ENCODE assay signal across 25 mouse cellular contexts in genomic region chr7:88395745-88396144, GRCm38 (mm10). TPM values are rescaled to one million over a fixed set of nuclear protein-coding genes. Genes with fewer than 3 reads are reported as not detected.
DNase-seq lines count a peak whose midpoint lies in the region; ATAC-seq and TF ChIP-seq lines count a peak whose summit lies in the region.
"Had no signal": no experiment of that assay in that cellular context is flagged by ENCODE, and none has a peak within 500 bp of the region (broad histone marks: within the 10 kb centered on the region; RNA-seq: fewer than 3 reads in every experiment).

No protein-coding gene starts in this region.

- ATAC-seq in hindbrain, postnatal 0 days = no peak
- ATAC-seq: activated CD4-positive, CD25-positive, alpha-beta regulatory T cell, adult 4 months; forebrain, embryonic 14.5 days; intestine, postnatal 0 days; midbrain, embryonic 13.5 days had no signal

- H3K36me3 ChIP-seq in embryonic facial prominence, embryonic 10.5 days (replicated peaks) = no peaks in the 10 kb centered on the region
- no peaks in the 10 kb centered on the region for H3K36me3 ChIP-seq in hindbrain, postnatal 0 days (ENCODE audit: insufficient read depth, low read length)
- H3K36me3 ChIP-seq: embryonic facial prominence, embryonic 15.5 days; G1E; heart, embryonic 13.5 days; midbrain, embryonic 13.5 days had no signal

- WGBS in embryonic facial prominence, embryonic 10.5 days = 33% methylated on average over 2 of the region's 2 CpGs
- WGBS in hindbrain, postnatal 0 days = 49% methylated on average over 2 of the region's 2 CpGs

- H3K4me3 ChIP-seq in embryonic facial prominence, embryonic 10.5 days = no peak overlapping the region
- no peak overlapping the region for H3K4me3 ChIP-seq in hindbrain, postnatal 0 days (ENCODE audit: low read length)
- H3K4me3 ChIP-seq: embryonic facial prominence, embryonic 15.5 days; gastrocnemius, adult 2 months; heart, embryonic 13.5 days; layer of hippocampus, adult 2 months; midbrain, embryonic 13.5 days had no signal

- no peaks in the 10 kb centered on the region for H3K9me3 ChIP-seq in embryonic facial prominence, embryonic 10.5 days
- H3K9me3 ChIP-seq in hindbrain, postnatal 0 days (ENCODE audit: low read length) = no peaks in the 10 kb centered on the region
- H3K9me3 ChIP-seq: embryonic facial prominence, embryonic 15.5 days; G1E; heart, embryonic 13.5 days; midbrain, embryonic 13.5 days had no signal

- no peak for TF ChIP-seq CTCF in brain, embryonic 14.5 days (IDR thresholded peaks at IDR 0.05; ENCODE audit: borderline replicate concordance, extremely low read depth, insufficient read depth, insufficient read length)
- no peak for TF ChIP-seq CTCF in hindbrain, postnatal 0 days (IDR thresholded peaks at IDR 0.05; ENCODE audit: low read depth)

- no peak overlapping the region for H3K9ac ChIP-seq in hindbrain, postnatal 0 days (replicated peaks; ENCODE audit: low read length)
- H3K9ac ChIP-seq: embryonic facial prominence, embryonic 15.5 days; heart, embryonic 13.5 days; midbrain, embryonic 13.5 days had no signal

- H3K4me1 ChIP-seq in embryonic facial prominence, embryonic 10.5 days = no peaks in the 10 kb centered on the region
- no peaks in the 10 kb centered on the region for H3K4me1 ChIP-seq in hindbrain, postnatal 0 days (ENCODE audit: insufficient read depth, low read length)
- H3K4me1 ChIP-seq: embryonic facial prominence, embryonic 15.5 days; heart, embryonic 13.5 days; midbrain, embryonic 13.5 days had no signal

- no peak for TF ChIP-seq POLR2A in brain, embryonic 14.5 days (IDR thresholded peaks at IDR 0.05; ENCODE audit: borderline replicate concordance, extremely low read depth, insufficient read depth, insufficient read length, poor library complexity, severe bottlenecking)

- no peaks in the 10 kb centered on the region for H3K27me3 ChIP-seq in embryonic facial prominence, embryonic 10.5 days (replicated peaks; ENCODE audit: low read depth, poor library complexity, severe bottlenecking)
- H3K27me3 ChIP-seq in hindbrain, postnatal 0 days (ENCODE audit: insufficient read depth, low read length) = no peaks in the 10 kb centered on the region
- H3K27me3 ChIP-seq: CH12.LX; embryonic facial prominence, embryonic 15.5 days; heart, embryonic 13.5 days; midbrain, embryonic 13.5 days had no signal

- peak; percentile 61 for DNase-seq in kidney, adult 9 months
- no peak for DNase-seq in kidney, postnatal 4 days
- DNase-seq in brain, embryonic 14.5 days (ENCODE audit: low read depth) = peak; percentile 11
- DNase-seq in embryonic facial prominence, embryonic 10.5 days (ENCODE audit: low spot score) = peak; percentile 12
- DNase-seq in retina, postnatal 1 day = peak; percentile 1
- DNase-seq in cerebellum, adult 9-11 months = no peak
- DNase-seq in hindbrain, postnatal 0 days (ENCODE audit: low spot score) = no peak
- DNase-seq: adrenal gland, postnatal 10 days; B cell, adult 2 months; cerebellum, adult 8-10 months; gastrocnemius, adult 2 months; heart, postnatal 14 days; lung, postnatal 10 days; right cerebral cortex, postnatal 25 days; spleen, adult 18-20 months; thymus, postnatal 14 days had no signal

- H3K4me2 ChIP-seq in hindbrain, postnatal 0 days (ENCODE audit: low read depth, low read length) = no peak overlapping the region
- H3K4me2 ChIP-seq: embryonic facial prominence, embryonic 15.5 days; heart, embryonic 13.5 days; midbrain, embryonic 13.5 days had no signal

- no peak overlapping the region for H3K27ac ChIP-seq in embryonic facial prominence, embryonic 10.5 days (replicated peaks)
- no peak overlapping the region for H3K27ac ChIP-seq in hindbrain, postnatal 0 days
- H3K27ac ChIP-seq: embryonic facial prominence, embryonic 15.5 days; gastrocnemius, adult 2 months; heart, embryonic 13.5 days; layer of hippocampus, adult 2 months; midbrain, embryonic 13.5 days had no signal

RNA-seq across cellular contexts. Expression of gene Rab38, which starts 34.3 kb away (rescaled TPM):
- polyA plus RNA-seq in brain, embryonic 14.5 days (2012; rRNA removed) = 1.4 and 1.8 TPM in 2 replicates
- 9.3 and 10.0 TPM in 2 replicates for polyA plus RNA-seq in embryonic facial prominence, embryonic 10.5 days (2016; fragmentation: Nextera tagmentation; extraction: Ambion mirVana)
- total RNA-seq in hindbrain, postnatal 0 days (2014; rRNA removed) = 1.4 and 2.0 TPM in 2 replicates
- 2.0 and 2.3 TPM in 2 replicates for polyA plus RNA-seq in hindbrain, postnatal 0 days (2015; fragmentation: Nextera tagmentation; extraction: Ambion mirVana)
- total RNA-seq: CH12.LX; G1E; gastrocnemius, adult 2 months had no signal
- polyA plus RNA-seq: activated CD4-positive, CD25-positive, alpha-beta regulatory T cell, adult 4 months had no signal

Comparison
In these comparisons a context has a peak if more than half of its experiments do, and no peak if none do; other contexts are left out.
1. DNase-seq: peak in kidney, adult 9 months (single experiment), brain, embryonic 14.5 days (single experiment), embryonic facial prominence, embryonic 10.5 days (single experiment) and retina, postnatal 1 day (single experiment); none in kidney, postnatal 4 days (0 of 2), cerebellum, adult 9-11 months (single experiment) and hindbrain, postnatal 0 days (single experiment).